In genomic region chr10:61146119-61146806, GRCm38 (mm10) we compare ENCODE assay signal across 8 mouse cellular contexts. TPM values are rescaled to one million over a fixed set of nuclear protein-coding genes. Genes with fewer than 3 reads are reported as not detected.
DNase-seq lines count a peak whose midpoint lies in the region; ATAC-seq and TF ChIP-seq lines count a peak whose summit lies in the region.

No protein-coding gene starts in this region.

- peaks cover 36% of the 10 kb centered on the region for H3K4me1 ChIP-seq in forebrain, embryonic 10.5 days
- peaks cover 8% of the 10 kb centered on the region for H3K4me1 ChIP-seq in heart, embryonic 16.5 days (ENCODE audit: control insufficient read depth, insufficient read depth, low read length)
- H3K4me1 ChIP-seq in lung, adult 2 months (ENCODE audit: control insufficient read depth, insufficient read depth, low read length) = peaks cover 2% of the 10 kb centered on the region; the same call in 1 of the 2 replicates
- H3K4me1 ChIP-seq in neural tube, embryonic 15.5 days = peaks cover 17% of the 10 kb centered on the region

- ATAC-seq in CD4-positive, CD25-positive, alpha-beta regulatory T cell, adult 4 months = peak; percentile 51
- ATAC-seq in heart, embryonic 16.5 days (replicated peaks; ENCODE audit: extremely low read depth, insufficient read depth, low FRiP score) = peak; percentile 9
- ATAC-seq in neural tube, embryonic 15.5 days (ENCODE audit: low FRiP score) = peak; percentile 63

- H3K4me2 ChIP-seq in heart, embryonic 16.5 days (ENCODE audit: low read depth, low read length) = peak overlapping the region; percentile 100
- peak overlapping the region; percentile 95 for H3K4me2 ChIP-seq in neural tube, embryonic 15.5 days

- no peak for TF ChIP-seq POLR2A in lung, adult 2 months (IDR thresholded peaks at IDR 0.05; ENCODE audit: borderline replicate concordance, extremely low read depth, low read depth, low read length)

- peak overlapping the region; percentile 93 for H3K9ac ChIP-seq in heart, embryonic 16.5 days (ENCODE audit: low read length)
- H3K9ac ChIP-seq in neural tube, embryonic 15.5 days (replicated peaks) = peak overlapping the region; percentile 78

- peak overlapping the region; percentile 80 for H3K4me3 ChIP-seq in forebrain, embryonic 10.5 days
- peak overlapping the region; percentile 90 for H3K4me3 ChIP-seq in heart, embryonic 16.5 days (ENCODE audit: low read length)
- peak overlapping the region; percentile 56 for H3K4me3 ChIP-seq in lung, adult 2 months (replicated peaks; ENCODE audit: extremely low read depth, low read depth, low read length)
- peak overlapping the region; percentile 84 for H3K4me3 ChIP-seq in neural tube, embryonic 15.5 days (replicated peaks)

- peak overlapping the region; percentile 94 for H3K27ac ChIP-seq in forebrain, embryonic 10.5 days
- peak overlapping the region; percentile 93 for H3K27ac ChIP-seq in heart, embryonic 16.5 days (ENCODE audit: low read length)
- peak overlapping the region; percentile 94 for H3K27ac ChIP-seq in neural tube, embryonic 15.5 days (replicated peaks)

- no peak for TF ChIP-seq CTCF in lung, adult 2 months (IDR thresholded peaks at IDR 0.05; ENCODE audit: insufficient read depth, low read length)

- peaks cover 10% of the 10 kb centered on the region; the same call in 1 of the 2 replicates for H3K36me3 ChIP-seq in forebrain, embryonic 10.5 days (replicated peaks)
- H3K36me3 ChIP-seq in heart, embryonic 16.5 days (ENCODE audit: control insufficient read depth, insufficient read depth) = no peaks in the 10 kb centered on the region
- H3K36me3 ChIP-seq in neural tube, embryonic 15.5 days = no peaks in the 10 kb centered on the region; the same call in 1 of the 2 replicates

- H3K27me3 ChIP-seq in forebrain, embryonic 10.5 days (ENCODE audit: poor library complexity, severe bottlenecking) = no peaks in the 10 kb centered on the region
- H3K27me3 ChIP-seq in heart, embryonic 16.5 days (ENCODE audit: control insufficient read depth, insufficient read depth, low read length) = no peaks in the 10 kb centered on the region
- H3K27me3 ChIP-seq in neural tube, embryonic 15.5 days (replicated peaks) = no peaks in the 10 kb centered on the region

- no peaks in the 10 kb centered on the region for H3K9me3 ChIP-seq in forebrain, embryonic 10.5 days
- H3K9me3 ChIP-seq in heart, embryonic 16.5 days (replicated peaks; ENCODE audit: control insufficient read depth, low read length) = no peaks in the 10 kb centered on the region
- H3K9me3 ChIP-seq in neural tube, embryonic 15.5 days (replicated peaks) = no peaks in the 10 kb centered on the region

- DNase-seq in brain, adult 2 months (ENCODE audit: low read depth, low spot score) = peak; percentile 77
- DNase-seq in forebrain, embryonic 10.5 days (ENCODE audit: extremely low spot score, low spot score) = peak; percentile 66
- peak; percentile 42 to 70 for DNase-seq in kidney, postnatal 25 days
- DNase-seq in lung, adult 2 months = peak; percentile 43
- DNase-seq in testis, postnatal 10 days (ENCODE audit: low spot score) = peak; percentile 83

- under 1% methylated on average over 52 of the region's 53 CpGs for WGBS in forebrain, embryonic 10.5 days
- WGBS in heart, embryonic 16.5 days = under 1% methylated on average over 50 of the region's 53 CpGs
- under 1% methylated on average over 53 of the region's 53 CpGs for WGBS in lung, adult 2 months
- 0% methylated on average over 49 of the region's 53 CpGs for WGBS in neural tube, embryonic 15.5 days

RNA-seq across cellular contexts. Expression of gene Sgpl1, which starts 1.2 kb away (rescaled TPM):
- polyA plus RNA-seq in CD4-positive, CD25-positive, alpha-beta regulatory T cell, adult 4 months (2017; shearing (Covaris generic)) = 10 to 100 TPM; 24.5 to 29.9 TPM
- 57.1 and 58.3 TPM in 2 replicates for polyA plus RNA-seq in forebrain, embryonic 10.5 days (2016; fragmentation: Nextera tagmentation; extraction: Ambion mirVana)
- 35.5 and 41.1 TPM in 2 replicates for polyA plus RNA-seq in heart, embryonic 16.5 days (2015; fragmentation: Nextera tagmentation; extraction: Ambion mirVana)
- polyA plus RNA-seq in lung, adult 2 months (2012; rRNA removed) = 19.0 and 29.2 TPM in 2 replicates
- 39.0 and 55.6 TPM in 2 replicates for polyA plus RNA-seq in neural tube, embryonic 15.5 days (2015; fragmentation: Nextera tagmentation; extraction: Ambion mirVana)

RNA-seq across cellular contexts. Expression of gene Tbata, which starts 25.5 kb away (rescaled TPM):
- not detected for polyA plus RNA-seq in CD4-positive, CD25-positive, alpha-beta regulatory T cell, adult 4 months (2017; shearing (Covaris generic))
- not detected in 2 replicates for polyA plus RNA-seq in forebrain, embryonic 10.5 days (2016; fragmentation: Nextera tagmentation; extraction: Ambion mirVana)
- 34.0 and 89.2 TPM in 2 replicates for polyA plus RNA-seq in heart, embryonic 16.5 days (2015; fragmentation: Nextera tagmentation; extraction: Ambion mirVana)
- 3.8 and 4.1 TPM in 2 replicates for polyA plus RNA-seq in lung, adult 2 months (2012; rRNA removed)
- polyA plus RNA-seq in neural tube, embryonic 15.5 days (2015; fragmentation: Nextera tagmentation; extraction: Ambion mirVana) = 73.7 TPM in 1 of 2 replicates, not detected in the other

RNA-seq across cellular contexts. Expression of gene Pcbd1, which starts 57.1 kb away (rescaled TPM):
- polyA plus RNA-seq in CD4-positive, CD25-positive, alpha-beta regulatory T cell, adult 4 months (2017; shearing (Covaris generic)) = under 1 TPM in 1 of 2 experiments, not detected in 1; 0.90 TPM
- 22.0 and 22.1 TPM in 2 replicates for polyA plus RNA-seq in forebrain, embryonic 10.5 days (2016; fragmentation: Nextera tagmentation; extraction: Ambion mirVana)
- 53.5 and 60.1 TPM in 2 replicates for polyA plus RNA-seq in heart, embryonic 16.5 days (2015; fragmentation: Nextera tagmentation; extraction: Ambion mirVana)
- 5.2 and 6.9 TPM in 2 replicates for polyA plus RNA-seq in lung, adult 2 months (2012; rRNA removed)
- 48.6 and 52.2 TPM in 2 replicates for polyA plus RNA-seq in neural tube, embryonic 15.5 days (2015; fragmentation: Nextera tagmentation; extraction: Ambion mirVana)

Comparison
In these comparisons a context has a peak if more than half of its experiments do, and no peak if none do; other contexts are left out.
1. Peak in every context shown above with its lines: DNase-seq, ATAC-seq, H3K4me3 ChIP-seq and H3K27ac ChIP-seq.
2. ATAC-seq: peak in every context shown above with its lines; median percentile 63 in neural tube, embryonic 15.5 days; 51 in CD4-positive, CD25-positive, alpha-beta regulatory T cell, adult 4 months; 9 in heart, embryonic 16.5 days.